Mouse (Mus musculus) cerebellum, adult 8-10 months (tissue): Measurements from ENCODE around the gene Cdc25b.

Experiments used
- DNase-seq: peaks from one replicate; pipeline ENCODE4 v3.0.0; 2022

Gene Cdc25b

DNA sequence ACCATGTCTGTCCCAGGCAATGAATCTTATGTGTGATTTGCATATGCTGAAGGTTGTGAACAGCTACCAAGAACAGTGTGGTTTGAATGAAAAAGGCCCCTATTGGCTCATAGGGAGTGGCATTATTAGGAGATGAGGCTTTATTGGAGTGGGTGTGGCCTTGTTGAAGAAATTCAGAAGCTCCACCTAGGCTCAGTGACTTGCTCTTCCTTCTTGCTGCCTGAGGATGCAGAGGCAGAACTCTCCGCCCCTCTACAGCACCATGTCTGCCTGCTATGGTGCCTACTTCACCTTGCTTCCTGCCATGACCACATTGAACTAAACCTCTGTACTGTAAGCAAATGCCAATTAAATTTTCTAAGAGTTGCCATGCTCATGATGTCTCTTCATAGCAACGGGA, 45.8 kb downstream of the Cdc25b start:
- no peak for DNase-seq

DNA sequence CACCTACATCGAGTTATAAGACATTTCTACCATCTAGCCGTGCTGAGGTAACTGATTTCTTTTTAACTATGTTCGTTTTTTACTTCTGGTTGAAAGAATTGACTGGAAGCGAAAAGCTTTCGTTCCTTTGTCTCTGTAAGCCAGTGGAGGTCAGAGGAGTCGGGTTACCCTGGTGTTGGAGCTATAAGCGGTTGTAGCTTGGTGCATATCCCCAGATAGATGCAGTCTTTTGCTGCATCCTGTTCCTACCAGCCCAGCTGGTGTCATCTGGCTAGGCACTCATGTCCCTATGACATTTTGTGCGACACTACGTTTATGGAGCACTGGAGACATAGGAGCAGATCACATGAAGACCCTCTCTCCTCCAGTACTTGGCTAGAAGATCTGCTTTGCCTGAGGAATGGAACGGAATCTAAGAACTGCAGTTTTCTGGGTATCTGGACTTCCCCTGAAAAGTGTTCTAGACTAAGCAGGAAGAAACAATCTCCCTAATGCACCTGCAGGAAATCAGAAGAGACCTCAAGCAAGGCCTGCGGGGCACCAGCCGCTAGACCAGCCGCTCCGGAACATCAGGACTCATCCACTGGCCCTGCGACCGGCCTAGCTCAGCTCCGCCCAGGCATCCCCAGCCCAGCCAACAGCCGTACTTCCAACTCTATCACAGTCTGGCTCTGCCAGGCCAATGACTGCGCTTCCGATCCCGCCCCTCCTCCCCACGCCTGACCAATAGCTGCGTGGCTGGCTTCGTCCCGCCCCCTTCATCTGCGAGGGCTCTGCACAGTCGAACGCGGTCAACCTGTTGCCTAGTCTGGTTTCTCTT, 46.8 kb downstream of the Cdc25b start, which contains the start of gene Mavs:
TSS of gene Mavs (plus strand) at position 757 of the 820 bp plus-strand sequence.
- DNase-seq: peak; percentile 91

DNA sequence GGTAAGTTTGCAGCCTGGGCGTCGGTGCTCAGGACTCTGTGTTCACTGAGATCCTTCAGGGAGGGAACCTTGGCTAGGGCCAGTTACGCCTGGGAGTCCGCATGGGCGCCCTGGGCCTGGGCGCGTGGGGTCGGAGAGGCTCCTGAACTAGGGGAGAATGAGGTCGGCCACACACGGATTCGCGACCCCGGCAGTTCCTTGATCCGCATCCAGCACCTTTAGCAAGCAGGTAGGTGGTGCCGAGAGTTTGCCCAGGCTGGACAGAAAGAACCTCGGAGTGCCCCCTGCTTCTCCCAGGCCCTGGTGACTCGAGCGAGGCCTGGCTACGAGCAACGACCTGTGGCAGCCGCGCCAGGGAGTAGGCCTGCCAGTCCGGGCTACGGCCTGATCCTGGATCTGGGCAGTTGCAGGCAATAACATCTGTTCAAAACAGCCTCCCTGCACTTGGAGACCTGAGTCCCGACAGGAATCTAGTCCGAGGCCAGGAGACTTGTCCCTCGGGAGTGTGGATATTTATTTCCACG, 47.4 kb downstream of the Cdc25b start:
- DNase-seq: no peak

DNA sequence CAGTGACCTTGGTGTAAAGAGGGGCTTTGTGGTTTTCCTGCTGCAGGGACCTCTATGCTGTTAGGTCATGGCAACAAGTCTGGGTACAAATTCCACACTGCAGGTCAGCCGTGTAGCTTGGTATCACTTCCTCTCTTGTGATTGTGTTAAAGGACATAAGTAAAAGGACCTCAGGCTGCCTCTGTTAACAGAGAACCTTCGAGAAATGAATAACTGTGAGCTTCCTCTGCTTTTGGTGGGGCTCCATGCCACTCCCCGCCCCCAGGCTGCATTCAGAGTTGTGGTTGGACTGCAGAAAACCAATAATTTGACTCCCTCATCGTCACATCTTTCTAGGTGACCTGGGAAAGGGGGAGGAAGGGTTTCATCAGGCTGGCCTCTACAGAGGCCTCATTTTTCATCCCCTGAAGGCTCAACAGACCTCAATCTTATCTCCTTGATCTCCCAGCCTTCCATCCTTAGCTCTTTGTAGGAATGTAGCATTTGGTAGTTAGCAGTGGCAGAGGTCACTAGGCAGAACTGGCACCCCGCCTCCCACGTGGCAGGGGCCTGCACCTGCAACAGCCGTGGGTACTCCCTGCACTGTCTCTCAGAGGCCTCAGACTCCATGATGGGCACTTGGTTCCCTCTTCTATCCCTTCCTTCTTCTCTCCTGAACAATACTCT, 48.4 kb downstream of the Cdc25b start:
- DNase-seq: no peak

GRCm38 (mm10) chr2:131242180-131242579, 55.4 kb downstream of the Cdc25b start:
- DNase-seq: no peak

- no peak for DNase-seq
These were observed 56.2 kb downstream of the Cdc25b start for GRCm38 (mm10) chr2:131242929-131243328.
